8 mouse cellular contexts compared by ENCODE assay signal in the genomic region with DNA sequence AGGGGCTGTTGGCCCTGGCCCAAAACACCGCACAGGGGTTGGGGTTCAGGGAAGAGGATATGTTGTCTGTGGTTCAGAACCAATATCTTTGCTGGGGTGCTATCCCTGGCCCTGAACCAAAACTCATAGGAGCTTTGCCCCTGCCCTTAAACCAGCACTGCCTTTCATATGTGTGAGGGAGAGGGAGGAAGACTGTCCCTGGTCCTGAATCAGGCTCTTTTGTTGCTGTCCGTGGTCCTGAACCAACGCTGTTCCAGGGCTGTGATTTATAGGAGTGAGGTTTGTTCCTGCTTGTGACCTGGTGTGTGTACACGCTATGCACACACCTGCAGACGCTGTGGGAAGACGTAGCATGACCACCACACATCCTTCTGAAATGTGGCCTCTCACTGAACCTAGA.
DNase-seq lines count a peak whose midpoint lies in the region; ATAC-seq lines count a peak whose summit lies in the region.

No protein-coding gene starts in this region.

- H3K4me1 ChIP-seq in forebrain, embryonic 16.5 days (replicated peaks; ENCODE audit: control insufficient read depth, insufficient read depth, low read length), result no peaks in the 10 kb centered on the region
- peaks cover 10% of the 10 kb centered on the region; the same call in 1 of the 2 replicates for H3K4me1 ChIP-seq in forebrain, embryonic 13.5 days
- no peaks in the 10 kb centered on the region for H3K4me1 ChIP-seq in kidney, embryonic 16.5 days (ENCODE audit: insufficient read depth, low read length)

- no peaks in the 10 kb centered on the region for H3K36me3 ChIP-seq in forebrain, embryonic 16.5 days (ENCODE audit: control insufficient read depth, insufficient read depth)
- H3K36me3 ChIP-seq in forebrain, embryonic 13.5 days (ENCODE audit: poor library complexity, severe bottlenecking), result no peaks in the 10 kb centered on the region
- H3K36me3 ChIP-seq in kidney, embryonic 16.5 days (ENCODE audit: insufficient read depth, low read length), result no peaks in the 10 kb centered on the region

- no peak overlapping the region for H3K4me3 ChIP-seq in forebrain, embryonic 16.5 days (replicated peaks; ENCODE audit: low read length)
- H3K4me3 ChIP-seq in forebrain, embryonic 13.5 days, result no peak overlapping the region
- no peak overlapping the region for H3K4me3 ChIP-seq in kidney, embryonic 16.5 days (ENCODE audit: low read length)

- 0 out of 2 replicates have a peak, but pooled peaks cover 3% of the 10 kb centered on the region for H3K27me3 ChIP-seq in forebrain, embryonic 16.5 days (replicated peaks; ENCODE audit: control insufficient read depth, insufficient read depth, low read length)
- H3K27me3 ChIP-seq in forebrain, embryonic 13.5 days, result peaks cover 4% of the 10 kb centered on the region; the same call in 1 of the 2 replicates
- H3K27me3 ChIP-seq in kidney, embryonic 16.5 days (ENCODE audit: insufficient read depth, low read length), result no peaks in the 10 kb centered on the region; the same call in 1 of the 2 replicates

- 41% methylated on average over 6 of the region's 6 CpGs for WGBS in forebrain, embryonic 16.5 days
- WGBS in forebrain, embryonic 13.5 days, result 42% methylated on average over 6 of the region's 6 CpGs
- 37% methylated on average over 6 of the region's 6 CpGs for WGBS in kidney, embryonic 16.5 days

- no peaks in the 10 kb centered on the region for H3K9me3 ChIP-seq in forebrain, embryonic 16.5 days (ENCODE audit: control insufficient read depth, low read length)
- no peaks in the 10 kb centered on the region for H3K9me3 ChIP-seq in forebrain, embryonic 13.5 days (replicated peaks)
- H3K9me3 ChIP-seq in kidney, embryonic 16.5 days (ENCODE audit: low read length), result no peaks in the 10 kb centered on the region

- ATAC-seq in forebrain, embryonic 16.5 days, result peak; percentile 23; the same call in 1 of the 2 replicates
- no peak for ATAC-seq in forebrain, embryonic 13.5 days
- ATAC-seq in granulocyte monocyte progenitor cell, adult 5-6 weeks (replicated peaks; ENCODE audit: poor library complexity, severe bottlenecking), result peak; percentile 54
- peak; percentile 71 for ATAC-seq in kidney, embryonic 16.5 days (ENCODE audit: low FRiP score, low TSS enrichment)
- ATAC-seq in megakaryocyte progenitor cell, adult 5-6 weeks (replicated peaks; ENCODE audit: poor library complexity), result peak; percentile 76
- no peak for ATAC-seq in inflammation-experienced regulatory T-cells, adult 6 months
- ATAC-seq in monocyte, adult 5-6 weeks (replicated peaks; ENCODE audit: insufficient number of reproducible peaks, low FRiP score, low TSS enrichment, poor library complexity, severe bottlenecking), result no peak

- peak; percentile 8 for DNase-seq in adrenal gland, adult 8-10 months

- no peak overlapping the region for H3K9ac ChIP-seq in forebrain, embryonic 16.5 days (replicated peaks; ENCODE audit: low read depth, low read length)
- no peak overlapping the region for H3K9ac ChIP-seq in forebrain, embryonic 13.5 days
- H3K9ac ChIP-seq in kidney, embryonic 16.5 days (replicated peaks; ENCODE audit: low read length), result no peak overlapping the region

- no peak overlapping the region for H3K4me2 ChIP-seq in forebrain, embryonic 16.5 days (ENCODE audit: low read length)
- no peak overlapping the region for H3K4me2 ChIP-seq in forebrain, embryonic 13.5 days
- H3K4me2 ChIP-seq in kidney, embryonic 16.5 days (replicated peaks; ENCODE audit: low read depth, low read length), result no peak overlapping the region

- no peak overlapping the region for H3K27ac ChIP-seq in forebrain, embryonic 16.5 days (ENCODE audit: low read length)
- no peak overlapping the region for H3K27ac ChIP-seq in forebrain, embryonic 13.5 days
- H3K27ac ChIP-seq in kidney, embryonic 16.5 days (ENCODE audit: low read length), result no peak overlapping the region

Comparison
In these comparisons a context has a peak if more than half of its experiments do, and no peak if none do; other contexts are left out.
1. ATAC-seq: peak in forebrain, embryonic 16.5 days (single experiment), granulocyte monocyte progenitor cell, adult 5-6 weeks (single experiment), kidney, embryonic 16.5 days (single experiment) and megakaryocyte progenitor cell, adult 5-6 weeks (single experiment); none in forebrain, embryonic 13.5 days (single experiment), inflammation-experienced regulatory T-cells, adult 6 months (single experiment) and monocyte, adult 5-6 weeks (single experiment).